Mouse (Mus musculus): ENCODE measurements around the gene Flii. TPM values are rescaled to one million over a fixed set of nuclear protein-coding genes. Genes with fewer than 3 reads are reported as not detected.

Flii gene
- polyA plus RNA-seq, 1 experiment from 2014 or later, result 63.8 TPM

DNA sequence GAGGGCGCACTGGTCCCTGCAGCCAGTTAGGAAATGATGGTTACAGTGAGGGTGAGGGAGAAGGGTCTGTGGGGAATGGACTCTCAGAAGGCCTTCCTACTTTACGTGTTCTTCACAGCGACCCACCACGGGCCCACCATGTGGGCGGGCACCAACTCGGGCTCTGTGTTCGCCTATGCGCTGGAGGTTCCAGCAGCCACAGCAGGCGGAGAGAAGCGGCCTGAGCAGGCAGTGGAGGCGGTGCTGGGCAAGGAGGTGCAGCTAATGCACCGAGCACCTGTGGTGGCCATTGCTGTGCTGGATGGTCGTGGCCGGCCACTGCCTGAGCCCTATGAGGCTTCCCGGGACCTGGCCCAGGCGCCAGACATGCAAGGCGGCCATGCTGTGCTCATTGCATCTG lies 15.8 kb downstream of the Flii start:
- ATAC-seq (ENCODE audit: low FRiP score, low TSS enrichment), result no peak
- H3K4me1 ChIP-seq (ENCODE audit: control insufficient read depth, insufficient read depth, low read length), result no peaks in the 10 kb centered on the region
- WGBS, result 97% methylated on average over 17 of the region's 17 CpGs
- H3K36me3 ChIP-seq (ENCODE audit: control insufficient read depth, insufficient read depth, low read length), result peaks cover 100% of the 10 kb centered on the region
- H3K9me3 ChIP-seq (ENCODE audit: control insufficient read depth, low read length), result no peaks in the 10 kb centered on the region
- H3K27me3 ChIP-seq (ENCODE audit: control insufficient read depth, insufficient read depth, low read length), result no peaks in the 10 kb centered on the region
- H3K27ac ChIP-seq (replicated peaks; ENCODE audit: low read depth, low read length), result no peak overlapping the region
- H3K4me2 ChIP-seq (ENCODE audit: low read length), result no peak overlapping the region
- no peak overlapping the region for H3K9ac ChIP-seq (replicated peaks; ENCODE audit: low read length)
- DNase-seq, result no peak
- H3K4me3 ChIP-seq (replicated peaks; ENCODE audit: low read depth, low read length), result no peak overlapping the region

DNA sequence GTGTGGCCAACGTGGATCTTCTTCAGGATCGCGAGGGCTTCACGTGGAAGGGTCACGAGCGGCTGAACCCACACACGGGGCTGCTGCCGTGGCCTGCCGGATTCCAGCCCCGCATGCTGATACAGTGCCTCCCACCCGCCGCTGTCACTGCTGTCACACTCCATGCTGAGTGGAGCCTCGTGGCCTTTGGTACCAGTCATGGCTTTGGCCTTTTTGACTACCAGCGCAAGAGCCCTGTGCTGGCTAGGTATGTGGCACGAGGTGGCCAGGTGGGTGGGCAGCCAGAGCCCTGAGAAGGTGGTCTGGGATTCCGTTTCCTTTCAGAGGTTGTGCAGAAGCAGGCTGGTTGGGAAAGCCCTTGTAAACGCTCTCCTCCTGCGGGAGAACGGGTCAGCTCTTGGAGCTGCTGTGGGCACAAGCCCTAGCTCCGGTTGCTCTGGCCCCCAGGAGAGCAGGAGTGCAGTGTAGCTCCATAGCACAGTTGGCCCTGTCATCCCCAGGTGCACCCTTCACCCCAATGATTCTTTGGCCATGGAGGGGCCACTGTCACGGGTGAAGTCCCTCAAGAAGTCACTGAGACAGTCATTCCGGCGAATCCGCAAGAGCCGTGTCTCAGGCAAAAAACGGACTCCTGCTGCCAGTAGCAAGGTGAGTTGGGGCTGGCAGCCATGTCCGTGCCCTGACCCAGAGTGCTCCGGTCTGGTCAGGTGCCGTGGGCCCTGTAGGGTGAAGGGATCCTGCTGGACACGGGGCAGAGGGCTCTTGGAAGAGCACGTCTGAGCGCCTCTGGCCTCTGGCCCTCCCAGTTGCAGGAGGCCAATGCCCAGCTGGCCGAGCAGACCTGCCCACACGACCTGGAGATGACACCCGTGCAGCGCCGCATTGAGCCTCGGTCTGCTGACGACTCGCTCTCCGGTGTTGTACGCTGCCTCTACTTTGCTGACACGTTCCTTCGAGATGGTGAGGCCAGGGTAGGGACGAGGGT lies 17.3 kb downstream of the Flii start:
- no peak overlapping the region for H3K4me2 ChIP-seq (ENCODE audit: low read length)
- ATAC-seq (ENCODE audit: low FRiP score, low TSS enrichment) (no peak), DNase-seq (no peak)
- H3K4me3 ChIP-seq (replicated peaks; ENCODE audit: low read depth, low read length), result no peak overlapping the region
- no peaks in the 10 kb centered on the region for H3K27me3 ChIP-seq (ENCODE audit: control insufficient read depth, insufficient read depth, low read length)
- H3K9ac ChIP-seq (replicated peaks; ENCODE audit: low read length), result no peak overlapping the region
- no peaks in the 10 kb centered on the region for H3K9me3 ChIP-seq (ENCODE audit: control insufficient read depth, low read length)
- 94% methylated on average over 45 of the region's 45 CpGs for WGBS
- H3K4me1 ChIP-seq (ENCODE audit: control insufficient read depth, insufficient read depth, low read length), result no peaks in the 10 kb centered on the region
- peaks cover 100% of the 10 kb centered on the region for H3K36me3 ChIP-seq (ENCODE audit: control insufficient read depth, insufficient read depth, low read length)
- no peak overlapping the region for H3K27ac ChIP-seq (replicated peaks; ENCODE audit: low read depth, low read length)

DNA sequence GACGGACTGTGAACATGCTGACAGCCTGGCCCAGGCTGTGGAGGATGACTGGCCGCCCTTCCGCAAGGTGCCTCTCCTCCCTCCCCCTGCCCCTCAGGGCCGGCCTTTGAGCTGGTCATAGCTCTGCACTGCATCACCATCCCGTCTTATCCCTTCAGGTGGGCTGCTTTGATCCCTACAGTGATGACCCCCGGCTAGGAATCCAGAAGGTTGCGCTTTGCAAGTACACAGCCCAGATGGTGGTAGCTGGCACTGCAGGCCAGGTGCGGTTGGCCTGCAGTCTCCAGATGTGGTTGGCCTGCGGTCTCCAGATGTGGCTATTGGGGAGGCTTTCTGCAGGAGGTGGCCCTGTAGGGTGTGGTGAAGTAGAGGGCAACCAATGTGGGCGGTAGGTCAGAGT lies 18.4 kb downstream of the Flii start:
- H3K4me2 ChIP-seq (ENCODE audit: low read length), result no peak overlapping the region
- H3K27me3 ChIP-seq (ENCODE audit: control insufficient read depth, insufficient read depth, low read length), result no peaks in the 10 kb centered on the region
- no peak for ATAC-seq (ENCODE audit: low FRiP score, low TSS enrichment)
- no peak overlapping the region for H3K9ac ChIP-seq (replicated peaks; ENCODE audit: low read length)
- H3K27ac ChIP-seq (replicated peaks; ENCODE audit: low read depth, low read length), result no peak overlapping the region
- no peak for DNase-seq
- H3K9me3 ChIP-seq (ENCODE audit: control insufficient read depth, low read length), result no peaks in the 10 kb centered on the region
- H3K4me3 ChIP-seq (replicated peaks; ENCODE audit: low read depth, low read length), result no peak overlapping the region
- H3K36me3 ChIP-seq (ENCODE audit: control insufficient read depth, insufficient read depth, low read length), result peaks cover 95% of the 10 kb centered on the region
- WGBS, result 88% methylated on average over 10 of the region's 10 CpGs
- peaks cover under 1% of the 10 kb centered on the region; the same call in 1 of the 2 replicates for H3K4me1 ChIP-seq (ENCODE audit: control insufficient read depth, insufficient read depth, low read length)

DNA sequence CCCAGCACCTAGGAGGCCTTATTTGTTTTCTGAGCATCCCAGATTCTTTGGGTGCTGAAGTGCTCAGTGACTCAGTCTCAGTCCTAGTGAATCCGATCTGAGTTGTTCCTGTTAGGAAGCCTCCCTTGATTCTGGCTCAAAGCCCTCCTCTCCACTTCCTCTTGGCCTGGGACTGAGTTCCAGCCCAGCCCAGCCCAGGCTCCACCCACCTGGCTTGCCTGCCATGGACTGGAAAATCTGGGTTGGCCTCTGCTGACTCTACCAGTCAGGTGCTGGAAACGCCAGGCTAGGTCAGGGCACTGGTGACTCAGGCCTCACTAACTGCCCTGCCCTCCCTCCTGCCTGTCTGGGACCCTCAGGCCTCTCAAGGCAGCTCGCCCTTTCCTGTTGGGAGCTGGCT lies 19.4 kb downstream of the Flii start:
- Histone ChIP-seq H3K9ac (replicated peaks; ENCODE audit: low read length) (no peak overlapping the region), H3K4me3 (replicated peaks; ENCODE audit: low read depth, low read length) (no peak overlapping the region), H3K27ac (replicated peaks; ENCODE audit: low read depth, low read length) (no peak overlapping the region), H3K36me3 (ENCODE audit: control insufficient read depth, insufficient read depth, low read length) (peaks cover 85% of the 10 kb centered on the region), H3K9me3 (ENCODE audit: control insufficient read depth, low read length) (no peaks in the 10 kb centered on the region), H3K4me1 (ENCODE audit: control insufficient read depth, insufficient read depth, low read length) (peaks cover 10% of the 10 kb centered on the region; the same call in 1 of the 2 replicates), H3K27me3 (ENCODE audit: control insufficient read depth, insufficient read depth, low read length) (no peaks in the 10 kb centered on the region), H3K4me2 (ENCODE audit: low read length) (no peak overlapping the region)
- 84% methylated on average over 3 of the region's 3 CpGs for WGBS
- DNase-seq (no peak), ATAC-seq (ENCODE audit: low FRiP score, low TSS enrichment) (no peak)

DNA sequence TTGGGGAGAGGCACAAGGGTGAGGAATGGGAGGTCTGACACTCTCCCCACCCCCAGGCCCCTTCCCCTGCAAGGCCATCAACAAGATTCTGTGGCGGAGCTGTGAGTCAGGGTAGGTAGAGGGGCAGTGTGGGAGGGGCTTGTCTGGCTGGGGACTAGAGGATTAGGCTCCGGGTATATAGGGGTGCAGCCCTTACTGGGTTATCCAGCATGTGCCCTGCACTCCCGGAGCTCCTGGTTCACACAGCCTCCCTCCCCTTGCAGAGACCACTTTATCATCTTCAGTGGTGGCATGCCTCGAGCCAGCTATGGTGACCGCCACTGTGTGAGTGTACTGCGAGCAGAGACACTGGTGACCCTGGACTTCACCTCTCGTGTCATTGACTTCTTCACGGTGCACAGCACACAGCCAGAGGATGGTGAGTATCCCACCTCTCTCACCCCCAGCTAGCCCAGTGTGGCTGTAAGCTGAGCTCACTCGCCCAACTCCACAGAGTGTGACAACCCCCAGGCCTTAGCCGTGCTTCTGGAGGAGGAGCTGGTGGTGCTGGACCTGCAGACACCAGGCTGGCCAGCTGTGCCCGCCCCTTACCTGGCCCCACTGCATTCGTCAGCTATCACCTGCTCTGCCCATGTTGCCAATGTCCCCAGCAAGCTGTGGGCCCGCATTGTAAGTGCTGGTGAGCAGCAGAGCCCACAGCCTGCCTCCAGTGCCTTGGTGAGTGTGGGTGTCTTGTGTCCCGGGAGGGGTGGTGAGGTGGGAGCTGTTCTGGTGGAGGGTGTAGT lies 20.2 kb downstream of the Flii start:
- Histone ChIP-seq H3K4me2 (ENCODE audit: low read length) (no peak overlapping the region), H3K36me3 (ENCODE audit: control insufficient read depth, insufficient read depth, low read length) (peaks cover 77% of the 10 kb centered on the region), H3K27ac (replicated peaks; ENCODE audit: low read depth, low read length) (no peak overlapping the region), H3K9me3 (ENCODE audit: control insufficient read depth, low read length) (no peaks in the 10 kb centered on the region), H3K4me1 (ENCODE audit: control insufficient read depth, insufficient read depth, low read length) (peaks cover 18% of the 10 kb centered on the region), H3K4me3 (replicated peaks; ENCODE audit: low read depth, low read length) (no peak overlapping the region), H3K9ac (replicated peaks; ENCODE audit: low read length) (no peak overlapping the region), H3K27me3 (ENCODE audit: control insufficient read depth, insufficient read depth, low read length) (no peaks in the 10 kb centered on the region)
- WGBS, result 87% methylated on average over 14 of the region's 14 CpGs
- ATAC-seq (ENCODE audit: low FRiP score, low TSS enrichment) (no peak), DNase-seq (no peak)

DNA sequence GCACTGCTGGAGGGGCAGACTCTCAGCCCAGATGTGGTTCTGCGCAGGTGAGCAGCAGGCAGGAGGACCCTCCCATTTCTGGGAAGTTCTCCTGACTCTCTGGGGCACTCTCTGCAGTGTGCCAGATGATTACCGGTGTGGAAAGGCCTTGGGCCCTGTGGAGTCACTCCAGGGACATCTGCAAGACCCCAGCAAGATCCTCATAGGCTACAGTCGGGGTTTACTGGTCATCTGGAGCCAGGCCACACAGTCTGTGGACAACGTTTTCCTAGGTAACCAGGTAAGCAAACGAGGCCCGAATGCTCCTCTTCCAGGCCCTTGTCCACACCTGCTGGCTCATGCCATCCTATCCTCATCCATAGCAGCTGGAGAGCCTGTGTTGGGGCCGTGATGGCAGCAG lies 21.0 kb downstream of the Flii start:
- peaks cover 69% of the 10 kb centered on the region for H3K36me3 ChIP-seq (ENCODE audit: control insufficient read depth, insufficient read depth, low read length)
- 96% methylated on average over 7 of the region's 7 CpGs for whole genome bisulfite sequencing

DNA sequence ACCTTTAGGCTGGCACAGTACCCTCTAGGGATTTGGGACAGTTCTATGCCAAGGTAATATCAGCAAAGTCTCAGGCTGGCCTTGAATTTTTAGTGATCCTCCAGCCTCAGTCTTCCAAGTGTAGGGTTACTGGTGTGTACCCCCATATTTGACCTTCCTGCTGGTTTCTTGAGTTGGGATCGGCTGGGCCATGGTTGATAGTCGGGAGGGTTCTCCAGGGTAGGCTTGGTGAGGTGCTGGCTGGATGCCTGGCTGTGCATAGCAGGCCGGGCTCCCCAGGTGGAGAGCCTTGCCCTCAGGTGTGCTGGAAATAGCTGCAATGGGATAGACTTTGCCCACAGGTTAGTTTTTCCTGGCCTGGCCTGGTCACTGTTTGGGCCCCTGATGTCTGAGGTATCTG lies 21.8 kb downstream of the Flii start:
- whole genome bisulfite sequencing, result 98% methylated on average over 3 of the region's 3 CpGs
- H3K4me1 ChIP-seq (ENCODE audit: control insufficient read depth, insufficient read depth, low read length), result peaks cover 31% of the 10 kb centered on the region
- DNase-seq (no peak), ATAC-seq (ENCODE audit: low FRiP score, low TSS enrichment) (no peak)
- H3K27me3 ChIP-seq (ENCODE audit: control insufficient read depth, insufficient read depth, low read length), result no peaks in the 10 kb centered on the region
- peaks cover 61% of the 10 kb centered on the region for H3K36me3 ChIP-seq (ENCODE audit: control insufficient read depth, insufficient read depth, low read length)
- H3K9me3 ChIP-seq (ENCODE audit: control insufficient read depth, low read length), result no peaks in the 10 kb centered on the region
- H3K9ac ChIP-seq (replicated peaks; ENCODE audit: low read length), result no peak overlapping the region; the same call in 1 of the 2 replicates
- no peak overlapping the region for H3K27ac ChIP-seq (replicated peaks; ENCODE audit: low read depth, low read length)
- no peak overlapping the region for H3K4me3 ChIP-seq (replicated peaks; ENCODE audit: low read depth, low read length)
- H3K4me2 ChIP-seq (ENCODE audit: low read length), result no peak overlapping the region

More for the DNA sequence above, 21.0 kb downstream of the Flii start:
- Histone ChIP-seq H3K4me2 (ENCODE audit: low read length) (no peak overlapping the region), H3K9ac (replicated peaks; ENCODE audit: low read length) (no peak overlapping the region), H3K27me3 (ENCODE audit: control insufficient read depth, insufficient read depth, low read length) (no peaks in the 10 kb centered on the region), H3K4me3 (replicated peaks; ENCODE audit: low read depth, low read length) (no peak overlapping the region), H3K27ac (replicated peaks; ENCODE audit: low read depth, low read length) (no peak overlapping the region), H3K4me1 (ENCODE audit: control insufficient read depth, insufficient read depth, low read length) (peaks cover 25% of the 10 kb centered on the region), H3K9me3 (ENCODE audit: control insufficient read depth, low read length) (no peaks in the 10 kb centered on the region)
- DNase-seq (no peak), ATAC-seq (ENCODE audit: low FRiP score, low TSS enrichment) (no peak)

DNA sequence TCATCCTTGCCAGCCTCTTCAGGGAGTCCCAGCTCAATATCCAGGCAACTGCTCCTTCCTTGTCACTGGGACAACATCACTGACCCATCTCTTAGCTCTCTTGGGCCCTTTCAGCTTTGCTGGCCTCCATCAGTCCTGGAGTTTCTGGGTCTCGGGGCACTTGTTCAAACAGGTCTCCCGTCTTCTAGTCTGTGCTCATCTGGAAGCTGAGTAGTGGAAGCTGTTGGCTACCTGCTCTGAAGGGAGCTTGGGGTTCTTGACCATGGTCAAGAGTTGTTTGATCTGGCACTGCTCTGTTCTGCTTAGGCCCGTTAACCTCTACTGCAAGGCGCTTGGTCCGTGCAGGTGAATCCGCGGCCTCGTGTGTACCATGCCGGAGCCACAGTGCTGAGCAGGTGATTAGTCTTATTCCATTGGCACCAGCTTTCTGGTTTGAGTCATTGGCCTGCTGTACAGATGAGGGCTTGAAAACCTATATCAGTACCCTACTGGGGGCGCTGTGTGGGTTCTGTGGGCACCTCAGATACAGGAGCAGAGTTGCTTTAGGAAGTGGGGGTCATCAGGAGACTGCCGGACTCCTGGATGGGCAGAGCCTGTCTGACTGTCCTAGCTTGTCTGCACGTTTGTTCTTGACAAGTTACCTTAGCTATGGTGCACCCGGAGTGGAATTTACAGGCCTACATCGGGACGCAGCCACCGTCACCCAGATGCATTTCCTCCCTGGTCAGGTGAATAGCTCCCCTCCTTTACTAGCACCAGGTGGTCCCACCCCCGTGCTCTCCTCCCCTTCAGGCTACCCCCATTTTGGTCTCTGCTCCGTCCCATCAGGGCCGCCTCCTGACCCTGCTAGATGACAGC lies 22.8 kb downstream of the Flii start:
- WGBS, result 94% methylated on average over 19 of the region's 19 CpGs
- no peaks in the 10 kb centered on the region for H3K9me3 ChIP-seq (ENCODE audit: control insufficient read depth, low read length)
- no peak overlapping the region for H3K27ac ChIP-seq (replicated peaks; ENCODE audit: low read depth, low read length)
- H3K4me3 ChIP-seq (replicated peaks; ENCODE audit: low read depth, low read length), result no peak overlapping the region
- H3K36me3 ChIP-seq (ENCODE audit: control insufficient read depth, insufficient read depth, low read length), result peaks cover 51% of the 10 kb centered on the region
- no peak for ATAC-seq (ENCODE audit: low FRiP score, low TSS enrichment)
- no peak for DNase-seq
- H3K9ac ChIP-seq (replicated peaks; ENCODE audit: low read length), result no peak overlapping the region
- no peak overlapping the region for H3K4me2 ChIP-seq (ENCODE audit: low read length)
- H3K4me1 ChIP-seq (ENCODE audit: control insufficient read depth, insufficient read depth, low read length), result peaks cover 31% of the 10 kb centered on the region
- no peaks in the 10 kb centered on the region for H3K27me3 ChIP-seq (ENCODE audit: control insufficient read depth, insufficient read depth, low read length)

Measured in midbrain, embryonic 14.5 days (tissue).